Mouse (Mus musculus) olfactory bulb, adult 2 months (tissue): ENCODE measurements at regions not wholly inside any gene's neighbourhood (a gene's known extent, or its start where the extent isn't known, plus 50 kb on each side); places are given as distances from the start of the nearest gene placed in this dataset.

Source experiments
- CTCF ChIP-seq: fragments of 200-500 bp; IDR thresholded peaks from 2 replicates; pipeline ENCODE4 v1.5.1; 2012; ENCODE audit warnings: low read depth, mild to moderate bottlenecking, low read length, moderate library complexity; ENCODE audit not compliant: insufficient read depth
- POLR2A ChIP-seq: fragments of 200-500 bp; IDR thresholded peaks from 2 replicates; pipeline ENCODE4 v1.6.1; 2012; ENCODE audit warnings: mild to moderate bottlenecking, low read depth, low read length, moderate library complexity; ENCODE audit not compliant: insufficient read depth

DNA sequence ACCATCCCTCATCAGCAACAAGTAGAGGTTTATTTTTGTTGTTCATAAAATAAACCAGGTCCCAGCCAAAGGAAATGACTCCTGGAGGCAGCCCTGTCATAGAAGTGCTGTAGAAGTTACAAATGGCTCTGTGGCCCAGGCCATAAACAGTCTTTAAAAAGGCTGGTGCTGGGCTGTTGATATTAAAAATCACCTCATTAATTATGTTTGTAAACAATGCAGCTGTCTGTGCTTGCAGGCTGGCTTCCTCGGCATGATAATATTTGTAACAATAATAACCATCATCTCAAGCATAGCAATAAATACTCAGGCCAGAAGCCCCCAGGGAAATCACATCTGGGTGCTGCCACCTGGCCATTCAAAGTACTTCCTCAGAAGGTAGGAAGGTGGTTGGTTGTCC is 176.5 kb downstream of the Sptssa start:
- no peak for TF ChIP-seq CTCF
- TF ChIP-seq POLR2A = no peak
